Mouse (Mus musculus): ENCODE data around the gene Tro. TPM values are rescaled to one million over a fixed set of nuclear protein-coding genes. Genes with fewer than 3 reads are reported as not detected.

Gene Tro
- total RNA-seq (2021), result 10 to 100 TPM in 1 of 2 experiments, 1 to 10 TPM in 1; 5.6 to 12.5 TPM
- long read RNA-seq, experiment 1, partial matches to known transcripts, result 1 of 1 reads
- long read RNA-seq, experiment 1, other reads (novel, unspliced or antisense), result 0 of 1 reads
- long read RNA-seq, experiment 2, full-length matches to known transcripts, result 1 of 2 reads
- long read RNA-seq, experiment 2, partial matches to known transcripts, result 1 of 2 reads
- long read RNA-seq, experiment 2, other reads (novel, unspliced or antisense), result 0 of 2 reads

- peak in 1 of 2 experiments; percentile 7 for DNase-seq
These were observed at the start of gene Tro for GRCm38 (mm10) chrX:150656908-150657796. Tro (minus strand) TSS chrX:150657583.

DNA sequence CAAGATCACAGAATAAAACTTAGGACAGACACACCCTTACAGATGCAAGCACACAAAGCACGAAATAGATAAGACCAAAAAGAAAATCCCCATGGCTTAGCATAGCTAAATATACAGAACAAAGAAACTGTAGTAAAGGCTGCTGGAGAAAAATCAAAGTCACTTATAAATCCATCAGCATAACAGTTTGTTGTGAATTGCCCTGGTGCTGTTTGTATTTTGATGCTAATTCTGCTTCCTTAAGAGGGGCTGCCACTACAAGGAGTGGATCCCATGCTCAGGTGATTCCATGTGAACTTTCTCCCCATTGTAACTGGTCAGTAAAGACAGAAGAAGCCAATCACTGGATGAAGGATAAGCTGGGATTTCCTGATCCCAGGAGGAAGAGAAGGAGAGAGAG, 20.1 kb upstream of the Tro start:
- no peak for DNase-seq

GRCm38 (mm10) chrX:150662809-150663208, 5.4 kb upstream of the Tro start:
- peak; percentile 32 to 44 for DNase-seq

- DNase-seq, result no peak
These were observed 375 bp upstream of the Tro start for GRCm38 (mm10) chrX:150657797-150658118.

DNA sequence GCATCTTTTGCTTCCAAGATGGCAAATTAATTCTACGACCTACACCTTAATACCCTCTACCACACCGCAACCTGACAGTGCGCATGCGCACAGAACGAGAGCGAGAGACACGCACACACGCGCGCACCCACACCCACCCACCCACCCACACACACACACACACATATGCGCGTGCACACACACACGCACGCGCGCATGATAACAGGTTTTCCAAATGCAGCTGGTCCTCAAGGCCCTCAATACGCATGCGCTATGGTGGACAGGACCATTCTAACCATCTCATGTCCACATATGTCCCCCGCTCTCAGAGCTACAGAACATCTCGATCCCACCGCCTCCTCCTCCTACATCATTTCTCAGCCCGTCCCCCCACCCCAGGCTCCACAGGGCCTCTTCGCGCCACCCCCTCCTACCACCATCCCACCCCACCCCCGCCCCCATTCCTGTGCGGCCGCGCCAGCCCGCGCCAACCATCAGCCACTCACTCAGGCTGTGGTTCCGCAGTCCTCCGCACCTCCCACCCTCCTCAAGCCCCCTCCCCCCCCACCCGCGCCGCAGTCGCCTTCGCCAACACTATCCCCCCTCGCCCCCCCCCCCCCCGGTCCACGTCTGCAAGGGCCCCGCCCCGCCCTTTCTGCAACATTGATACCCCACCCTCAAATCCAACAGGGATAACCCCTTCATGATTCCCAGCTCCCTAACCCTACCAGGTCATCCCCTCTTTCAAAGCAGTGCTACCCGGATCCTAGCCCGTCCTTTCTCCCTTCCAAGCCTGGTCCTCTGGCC, 1.1 kb downstream of the Tro start:
- no peak for DNase-seq

GRCm38 (mm10) chrX:150636421-150636820, 21.0 kb downstream of the Tro start:
- no peak for DNase-seq

- peak; percentile 6 to 15 for DNase-seq
These were observed 58.5 kb downstream of the Tro start for GRCm38 (mm10) chrX:150598882-150599281.

Other genes with a start within 250 kb of the Tro start
- gene Tmem29, start 198.4 kb downstream of the Tro start, total RNA-seq (2021), result 10 to 100 TPM; 20.1 to 22.7 TPM
- gene Alas2, start 110.2 kb downstream of the Tro start, total RNA-seq (2021), result 10 to 100 TPM; 29.7 to 47.3 TPM
- gene Pfkfb1, start 69.4 kb downstream of the Tro start, total RNA-seq (2021), result 10 to 100 TPM in 1 of 2 experiments, 1 to 10 TPM in 1; 9.7 to 11.4 TPM
- gene Apex2, start 67.7 kb downstream of the Tro start, total RNA-seq (2021), result 10 to 100 TPM; 11.9 to 15.9 TPM
- gene Maged2, start 156.8 kb upstream of the Tro start, total RNA-seq (2021), result 100 to 1,000 TPM in 1 of 2 experiments, 10 to 100 TPM in 1; 89.1 to 126 TPM